Mouse (Mus musculus): Measurements from ENCODE around the gene Lrrc14b.

The Lrrc14b gene

GRCm38 (mm10) chr13:74317170-74317849 lies 46.5 kb downstream of the Lrrc14b start, which contains the start of gene Pdcd6:
Gene Pdcd6, minus strand, starts transcription at chr13:74317580.
- H3K27me3 ChIP-seq (ENCODE audit: control insufficient read depth, insufficient read depth, low read length, poor library complexity, severe bottlenecking), result no peaks in the 10 kb centered on the region
- peak; percentile 93 for DNase-seq (ENCODE audit: low read depth, low spot score)
- peaks cover 2% of the 10 kb centered on the region; the same call in 1 of the 2 replicates for H3K36me3 ChIP-seq (ENCODE audit: control insufficient read depth, insufficient read depth, low read length, poor library complexity, severe bottlenecking)

GRCm38 (mm10) chr13:74316789-74317169 lies 47.0 kb downstream of the Lrrc14b start:
- DNase-seq (ENCODE audit: low read depth, low spot score), result no peak
- H3K27me3 ChIP-seq (ENCODE audit: control insufficient read depth, insufficient read depth, low read length, poor library complexity, severe bottlenecking), result no peaks in the 10 kb centered on the region
- H3K36me3 ChIP-seq (ENCODE audit: control insufficient read depth, insufficient read depth, low read length, poor library complexity, severe bottlenecking), result peaks cover 2% of the 10 kb centered on the region; the same call in 1 of the 2 replicates

GRCm38 (mm10) chr13:74316386-74316785 lies 47.4 kb downstream of the Lrrc14b start:
- Histone ChIP-seq H3K36me3 (ENCODE audit: control insufficient read depth, insufficient read depth, low read length, poor library complexity, severe bottlenecking) (peaks cover 2% of the 10 kb centered on the region; the same call in 1 of the 2 replicates), H3K27me3 (ENCODE audit: control insufficient read depth, insufficient read depth, low read length, poor library complexity, severe bottlenecking) (no peaks in the 10 kb centered on the region)
- no peak for DNase-seq (ENCODE audit: low read depth, low spot score)

GRCm38 (mm10) chr13:74314616-74315015 lies 49.2 kb downstream of the Lrrc14b start:
- DNase-seq (ENCODE audit: low read depth, low spot score), result no peak
- Histone ChIP-seq H3K27me3 (ENCODE audit: control insufficient read depth, insufficient read depth, low read length, poor library complexity, severe bottlenecking) (no peaks in the 10 kb centered on the region), H3K36me3 (ENCODE audit: control insufficient read depth, insufficient read depth, low read length, poor library complexity, severe bottlenecking) (0 out of 2 replicates have a peak, but pooled peaks cover 2% of the 10 kb centered on the region)
